Mouse (Mus musculus) ES-E14 (cell line): Measurements from ENCODE around the gene Pde2a.

ENCODE experiments used
- CHD2 ChIP-seq: IDR thresholded peaks from 2 replicates; pipeline ENCODE4 v1.6.1; 2014; ENCODE audit warnings: mild to moderate bottlenecking, low read depth, low read length, inconsistent platforms
- HCFC1 ChIP-seq: IDR thresholded peaks from 2 replicates; pipeline ENCODE4 v1.6.1; 2012; ENCODE audit warnings: low read length, inconsistent platforms, borderline replicate concordance; ENCODE audit not compliant: insufficient read depth
- MAFK ChIP-seq: IDR thresholded peaks from 2 replicates; pipeline ENCODE4 v1.6.1; 2014; ENCODE audit warnings: mild to moderate bottlenecking, low read depth, low read length, inconsistent platforms; ENCODE audit not compliant: insufficient read depth
- ZC3H11A ChIP-seq: IDR thresholded peaks from 2 replicates; pipeline ENCODE4 v1.6.1; 2012; ENCODE audit warnings: low read depth, mild to moderate bottlenecking, inconsistent platforms, low read length, borderline replicate concordance
- ZNF384 ChIP-seq: IDR thresholded peaks from 2 replicates; pipeline ENCODE4 v1.6.1; 2012; ENCODE audit warnings: low read depth, low read length, inconsistent platforms

- TF ChIP-seq CHD2 (no peak), MAFK (no peak), HCFC1 (no peak), ZNF384 (no peak), ZC3H11A (no peak)
These were observed 37.7 kb upstream of the Pde2a start for GRCm38 (mm10) chr7:101383756-101384155.
